Mouse (Mus musculus): Measurements from ENCODE around the gene Pxn. TPM values are rescaled to one million over a fixed set of nuclear protein-coding genes. Genes with fewer than 3 reads are reported as not detected.

Pxn gene
- polyA plus RNA-seq, 1 experiment, result 76.8 TPM

GRCm38 (mm10) chr5:115522981-115523499, 16.6 kb downstream of the Pxn start:
- DNase-seq (ENCODE audit: low read depth, low spot score), result no peak
- WGBS, result 32% methylated on average over 15 of the region's 15 CpGs

GRCm38 (mm10) chr5:115523971-115524370, 17.5 kb downstream of the Pxn start:
- DNase-seq (ENCODE audit: low read depth, low spot score), result no peak
- 62% methylated on average over 15 of the region's 15 CpGs for WGBS

- DNase-seq (ENCODE audit: low read depth, low spot score), result no peak
- WGBS, result 73% methylated on average over 12 of the region's 12 CpGs
Observed at GRCm38 (mm10) chr5:115524471-115524870, 18.0 kb downstream of the Pxn start.

GRCm38 (mm10) chr5:115525416-115525815, 18.9 kb downstream of the Pxn start:
- no peak for DNase-seq (ENCODE audit: low read depth, low spot score)
- WGBS, result 97% methylated on average over 4 of the region's 4 CpGs

GRCm38 (mm10) chr5:115525943-115526342, 19.5 kb downstream of the Pxn start:
- DNase-seq (ENCODE audit: low read depth, low spot score), result no peak
- WGBS, result 80% methylated on average over 9 of the region's 9 CpGs

- WGBS, result 82% methylated on average over 17 of the region's 17 CpGs
- no peak for DNase-seq (ENCODE audit: low read depth, low spot score)
Observed at GRCm38 (mm10) chr5:115526456-115527202, 20.2 kb downstream of the Pxn start.

GRCm38 (mm10) chr5:115528128-115528527, 21.7 kb downstream of the Pxn start:
- no peak for DNase-seq (ENCODE audit: low read depth, low spot score)
- 67% methylated on average over 5 of the region's 5 CpGs for WGBS

- DNase-seq (ENCODE audit: low read depth, low spot score), result no peak
- WGBS, result 63% methylated on average over 8 of the region's 8 CpGs
Observed at GRCm38 (mm10) chr5:115529364-115529741, 22.9 kb downstream of the Pxn start.

GRCm38 (mm10) chr5:115529742-115530446, 23.4 kb downstream of the Pxn start:
- 61% methylated on average over 7 of the region's 7 CpGs for WGBS
- no peak for DNase-seq (ENCODE audit: low read depth, low spot score)

GRCm38 (mm10) chr5:115530447-115530809, 24.0 kb downstream of the Pxn start:
- DNase-seq (ENCODE audit: low read depth, low spot score), result no peak
- WGBS, result 80% methylated on average over 8 of the region's 8 CpGs

- no peak for DNase-seq (ENCODE audit: low read depth, low spot score)
- WGBS, result 12% methylated on average over 18 of the region's 18 CpGs
Observed at GRCm38 (mm10) chr5:115531671-115532270, 25.3 kb downstream of the Pxn start.

- no peak for DNase-seq (ENCODE audit: low read depth, low spot score)
- 35% methylated on average over 16 of the region's 16 CpGs for WGBS
Observed at GRCm38 (mm10) chr5:115534290-115534731, 27.8 kb downstream of the Pxn start.

- DNase-seq (ENCODE audit: low read depth, low spot score), result no peak
- 17% methylated on average over 8 of the region's 8 CpGs for WGBS
Observed at GRCm38 (mm10) chr5:115534856-115535255, 28.4 kb downstream of the Pxn start.

GRCm38 (mm10) chr5:115535635-115536034, 29.2 kb downstream of the Pxn start:
- DNase-seq (ENCODE audit: low read depth, low spot score), result no peak
- WGBS, result 57% methylated on average over 7 of the region's 7 CpGs

GRCm38 (mm10) chr5:115538017-115538692, 31.7 kb downstream of the Pxn start:
- WGBS, result 38% methylated on average over 13 of the region's 13 CpGs
- no peak for DNase-seq (ENCODE audit: low read depth, low spot score)

GRCm38 (mm10) chr5:115538693-115539043, 32.2 kb downstream of the Pxn start:
- DNase-seq (ENCODE audit: low read depth, low spot score), result no peak
- WGBS, result 1% methylated on average over 12 of the region's 12 CpGs

- 18% methylated on average over 19 of the region's 19 CpGs for WGBS
- DNase-seq (ENCODE audit: low read depth, low spot score), result peak; percentile 83
Observed at GRCm38 (mm10) chr5:115542635-115543384, 36.3 kb downstream of the Pxn start.

GRCm38 (mm10) chr5:115543509-115544253, 37.2 kb downstream of the Pxn start:
- no peak for DNase-seq (ENCODE audit: low read depth, low spot score)
- WGBS, result 13% methylated on average over 17 of the region's 17 CpGs
